Mouse (Mus musculus): ENCODE data around the gene Slc36a3. TPM values are rescaled to one million over a fixed set of nuclear protein-coding genes. Genes with fewer than 3 reads are reported as not detected.

Slc36a3 gene
- not detected for total RNA-seq (2021)
- not detected in 2 replicates for polyA plus RNA-seq (2012; rRNA removed)
- long read RNA-seq, result 0 reads

DNA sequence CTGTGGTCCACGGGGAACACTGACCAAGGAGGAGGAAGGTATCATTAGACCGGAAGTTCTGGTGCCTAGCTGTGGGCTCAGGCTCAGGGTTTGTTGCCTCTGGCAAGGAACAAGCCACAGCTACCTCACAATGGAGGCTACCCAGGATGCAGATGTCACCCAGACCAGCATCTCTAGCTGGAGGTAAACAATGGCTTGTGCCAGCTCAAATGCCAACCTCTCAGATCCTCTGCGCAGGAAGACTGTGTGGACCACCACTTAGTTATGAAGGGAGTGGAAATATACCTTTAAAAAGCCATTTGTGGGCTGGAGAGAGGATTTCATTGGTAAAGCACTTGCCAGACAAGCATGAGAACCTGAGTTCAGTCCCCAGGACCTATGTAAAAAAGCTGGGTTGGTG is at the start of gene Slc36a3:
Gene Slc36a3 (minus strand): TSS at position 101 of the 400 bp plus-strand sequence.
- H3K4me3 ChIP-seq, result no peak within 1 kb of the TSS
- H3K79me2 ChIP-seq (replicated peaks; ENCODE audit: control insufficient read depth, insufficient read depth, low read length), result no peaks in the 10 kb centered on the region
- TF ChIP-seq POLR2A (IDR thresholded peaks at IDR 0.05; ENCODE audit: insufficient read depth, low read depth, low read length), result no peak
- TF ChIP-seq CTCF (IDR thresholded peaks at IDR 0.05), result no peak
- no peak for TF ChIP-seq EP300 (IDR thresholded peaks at IDR 0.05; ENCODE audit: insufficient read depth, low read depth, low read length)
- H3K27me3 ChIP-seq (ENCODE audit: control insufficient read depth, insufficient read depth, low read length), result no peaks in the 10 kb centered on the region
- no peak within 1 kb of the TSS for H3K9ac ChIP-seq (ENCODE audit: low read depth, low read length)
- intact Hi-C loops (cut with DNase I), result no loop called here
- no peak for DNase-seq
- H3K36me3 ChIP-seq (ENCODE audit: control insufficient read depth, insufficient read depth, low read length), result no peaks in the 10 kb centered on the region
- H3K4me1 ChIP-seq (ENCODE audit: control insufficient read depth, insufficient read depth, low read length), result no peaks in the 10 kb centered on the region
- no peak within 1 kb of the TSS for H3K27ac ChIP-seq
- WGBS, result 79% methylated on average over 3 of the region's 3 CpGs

DNA sequence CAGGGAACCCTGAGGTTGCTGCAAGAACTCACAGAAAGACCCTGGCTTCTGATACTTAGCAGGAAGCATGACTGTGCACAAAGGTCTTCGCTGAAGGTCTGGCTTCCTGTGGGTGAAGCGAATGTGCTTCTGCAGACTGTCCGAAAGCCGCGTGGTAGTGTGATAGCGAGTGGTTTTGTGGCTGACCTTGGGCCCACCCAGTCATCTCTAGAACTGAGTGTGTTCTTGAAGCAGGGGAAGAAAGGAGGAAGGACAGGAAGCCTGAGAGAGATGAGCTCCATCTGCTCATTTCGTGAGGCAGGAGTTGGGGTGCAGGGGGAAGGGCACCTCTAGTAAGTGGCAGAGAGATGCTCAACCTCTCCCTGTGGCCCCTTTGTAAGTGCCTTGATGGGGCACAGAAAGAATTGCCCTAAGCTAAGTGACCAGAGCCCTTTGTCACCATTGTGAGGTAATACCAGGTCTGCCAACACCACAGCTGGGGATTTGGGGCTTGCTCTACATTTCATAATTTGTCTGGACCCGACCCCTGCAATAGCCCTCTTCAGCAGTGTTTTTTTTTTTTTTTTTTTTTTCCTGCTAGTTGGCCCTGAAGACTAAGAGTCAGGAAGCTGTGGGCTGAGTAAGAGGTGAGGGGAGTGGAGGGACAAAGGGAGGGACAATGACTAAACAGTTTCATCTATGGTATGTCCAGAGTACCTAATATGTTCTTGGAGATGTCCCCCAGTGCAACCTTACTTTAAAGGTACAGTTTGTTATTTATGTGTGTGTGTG is 46.4 kb upstream of the Slc36a3 start:
- TF ChIP-seq POLR2A (IDR thresholded peaks at IDR 0.05; ENCODE audit: insufficient read depth, low read depth, low read length), result no peak
- TF ChIP-seq EP300 (IDR thresholded peaks at IDR 0.05; ENCODE audit: insufficient read depth, low read depth, low read length), result no peak
- no peak for TF ChIP-seq CTCF (IDR thresholded peaks at IDR 0.05)
- no peak overlapping the region for H3K27ac ChIP-seq

DNA sequence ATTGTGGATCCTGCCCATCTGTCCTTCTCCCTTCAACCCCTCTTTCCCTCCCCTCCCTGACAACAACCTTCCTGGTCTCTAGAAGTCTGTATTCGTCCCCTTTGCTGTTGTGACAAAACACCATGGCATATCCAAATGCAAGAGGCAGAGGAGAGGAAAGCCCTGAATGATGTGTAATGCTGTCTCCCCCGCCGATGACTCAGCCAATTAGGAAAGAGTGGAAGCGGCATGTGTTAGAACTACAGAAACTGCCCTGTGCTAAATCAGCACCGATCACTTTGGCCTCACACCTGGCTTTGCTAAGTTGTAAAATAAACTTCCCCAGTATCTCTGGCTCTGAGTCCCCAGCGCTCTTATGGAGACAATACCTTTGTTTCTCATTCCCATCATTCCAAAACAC is 45.6 kb upstream of the Slc36a3 start:
- no peak for TF ChIP-seq EP300 (IDR thresholded peaks at IDR 0.05; ENCODE audit: insufficient read depth, low read depth, low read length)
- TF ChIP-seq POLR2A (IDR thresholded peaks at IDR 0.05; ENCODE audit: insufficient read depth, low read depth, low read length), result no peak
- TF ChIP-seq CTCF (IDR thresholded peaks at IDR 0.05), result no peak
- WGBS, result 61% methylated on average over 6 of the region's 6 CpGs
- no peak overlapping the region for H3K9ac ChIP-seq (ENCODE audit: low read depth, low read length)
- no peaks in the 10 kb centered on the region for H3K4me1 ChIP-seq (ENCODE audit: control insufficient read depth, insufficient read depth, low read length)
- DNase-seq, result no peak
- no peaks in the 10 kb centered on the region for H3K36me3 ChIP-seq (ENCODE audit: control insufficient read depth, insufficient read depth, low read length)
- H3K79me2 ChIP-seq (replicated peaks; ENCODE audit: control insufficient read depth, insufficient read depth, low read length), result no peaks in the 10 kb centered on the region
- no peaks in the 10 kb centered on the region for H3K27me3 ChIP-seq (ENCODE audit: control insufficient read depth, insufficient read depth, low read length)
- intact Hi-C loops (cut with DNase I), result no loop called here
- no peak overlapping the region for H3K27ac ChIP-seq
- H3K4me3 ChIP-seq, result no peak overlapping the region

More for the DNA sequence above, 46.4 kb upstream of the Slc36a3 start:
- no peaks in the 10 kb centered on the region for H3K36me3 ChIP-seq (ENCODE audit: control insufficient read depth, insufficient read depth, low read length)
- intact Hi-C loops (cut with DNase I), result no loop called here
- no peak overlapping the region for H3K4me3 ChIP-seq
- DNase-seq, result no peak
- 39% methylated on average over 8 of the region's 8 CpGs for WGBS
- H3K9ac ChIP-seq (ENCODE audit: low read depth, low read length), result no peak overlapping the region
- H3K79me2 ChIP-seq (replicated peaks; ENCODE audit: control insufficient read depth, insufficient read depth, low read length), result no peaks in the 10 kb centered on the region
- H3K4me1 ChIP-seq (ENCODE audit: control insufficient read depth, insufficient read depth, low read length), result no peaks in the 10 kb centered on the region
- H3K27me3 ChIP-seq (ENCODE audit: control insufficient read depth, insufficient read depth, low read length), result no peaks in the 10 kb centered on the region

DNA sequence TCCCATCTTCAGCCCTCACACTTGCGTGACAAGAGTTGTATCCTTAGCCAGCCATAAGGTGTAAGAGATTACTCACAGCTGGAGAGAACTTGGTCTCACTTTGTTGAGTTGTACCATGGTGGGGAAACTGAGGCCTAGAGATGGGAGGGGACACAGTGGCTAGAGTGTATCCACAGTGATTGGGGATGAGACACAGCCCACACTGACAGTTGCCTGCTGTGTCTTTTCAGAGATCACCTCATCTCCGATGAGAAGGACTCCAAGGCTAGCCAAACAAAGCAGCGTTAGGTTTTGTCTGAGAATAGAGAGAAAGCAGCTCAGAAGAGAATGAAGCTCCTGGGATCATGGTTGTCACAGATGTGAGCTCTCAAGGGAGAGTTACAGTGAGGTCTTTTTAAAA is 38.7 kb upstream of the Slc36a3 start:
- intact Hi-C loops (cut with DNase I), result no loop called here
- no peak overlapping the region for H3K4me3 ChIP-seq
- no peaks in the 10 kb centered on the region for H3K36me3 ChIP-seq (ENCODE audit: control insufficient read depth, insufficient read depth, low read length)
- whole genome bisulfite sequencing, result 66% methylated on average over 3 of the region's 3 CpGs
- no peak overlapping the region for H3K27ac ChIP-seq
- no peaks in the 10 kb centered on the region for H3K79me2 ChIP-seq (replicated peaks; ENCODE audit: control insufficient read depth, insufficient read depth, low read length)
- no peak for DNase-seq
- no peaks in the 10 kb centered on the region for H3K27me3 ChIP-seq (ENCODE audit: control insufficient read depth, insufficient read depth, low read length)
- H3K9ac ChIP-seq (ENCODE audit: low read depth, low read length), result no peak overlapping the region
- peaks cover 4% of the 10 kb centered on the region for H3K4me1 ChIP-seq (ENCODE audit: control insufficient read depth, insufficient read depth, low read length)
- no peak for TF ChIP-seq CTCF (IDR thresholded peaks at IDR 0.05)
- no peak for TF ChIP-seq EP300 (IDR thresholded peaks at IDR 0.05; ENCODE audit: insufficient read depth, low read depth, low read length)

DNA sequence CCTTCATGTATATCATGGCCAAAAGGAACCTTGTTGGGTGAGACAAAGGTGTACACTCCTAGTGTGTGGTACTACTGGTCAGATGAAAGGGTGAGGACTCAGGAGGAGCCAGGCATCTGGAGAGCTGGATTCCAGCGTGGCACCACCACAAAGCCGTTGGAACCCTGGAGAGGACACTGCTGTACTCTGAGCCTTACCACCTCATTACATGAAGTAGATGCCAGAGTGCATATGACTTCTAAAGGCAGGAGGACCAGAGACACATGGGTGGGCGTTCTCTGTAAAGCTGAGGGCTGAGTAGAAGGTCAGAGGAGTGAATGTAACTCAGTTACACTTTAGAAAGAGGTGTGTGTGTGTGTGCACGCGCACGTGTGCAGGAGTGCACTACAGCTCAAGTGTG is 36.3 kb upstream of the Slc36a3 start:
- no peak overlapping the region for H3K4me3 ChIP-seq
- intact Hi-C loops (cut with DNase I), result no loop called here
- H3K27ac ChIP-seq, result peak overlapping the region; percentile 39
- TF ChIP-seq EP300 (IDR thresholded peaks at IDR 0.05; ENCODE audit: insufficient read depth, low read depth, low read length) (no peak), POLR2A (IDR thresholded peaks at IDR 0.05; ENCODE audit: insufficient read depth, low read depth, low read length) (no peak), CTCF (IDR thresholded peaks at IDR 0.05) (no peak)
- H3K36me3 ChIP-seq (ENCODE audit: control insufficient read depth, insufficient read depth, low read length), result no peaks in the 10 kb centered on the region
- no peak for DNase-seq
- H3K27me3 ChIP-seq (ENCODE audit: control insufficient read depth, insufficient read depth, low read length), result no peaks in the 10 kb centered on the region
- no peaks in the 10 kb centered on the region for H3K79me2 ChIP-seq (replicated peaks; ENCODE audit: control insufficient read depth, insufficient read depth, low read length)
- WGBS, result 74% methylated on average over 6 of the region's 6 CpGs
- H3K4me1 ChIP-seq (ENCODE audit: control insufficient read depth, insufficient read depth, low read length), result peaks cover 4% of the 10 kb centered on the region
- H3K9ac ChIP-seq (ENCODE audit: low read depth, low read length), result no peak overlapping the region

DNA sequence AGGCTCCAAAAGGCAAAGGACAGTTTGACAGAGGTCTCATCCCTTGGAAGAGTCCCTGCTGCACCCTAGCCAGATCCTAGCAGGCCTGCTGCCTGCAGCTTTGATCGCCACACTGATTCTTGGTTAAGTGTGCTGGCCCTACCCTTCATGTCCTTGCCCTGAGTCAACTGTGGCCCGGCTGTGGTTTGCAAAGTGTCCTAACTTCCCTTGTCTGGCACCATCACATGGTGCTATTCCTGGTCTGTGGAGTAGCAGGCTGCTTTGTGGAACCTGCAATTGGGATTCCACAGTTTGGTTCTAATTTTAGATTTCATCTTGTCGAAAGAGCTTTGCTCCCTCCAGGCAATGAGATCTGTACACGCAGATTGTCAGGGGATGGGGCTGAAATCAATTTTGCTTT is 35.8 kb upstream of the Slc36a3 start:
- Histone ChIP-seq H3K79me2 (replicated peaks; ENCODE audit: control insufficient read depth, insufficient read depth, low read length) (no peaks in the 10 kb centered on the region), H3K4me3 (no peak overlapping the region), H3K4me1 (ENCODE audit: control insufficient read depth, insufficient read depth, low read length) (peaks cover 4% of the 10 kb centered on the region), H3K27me3 (ENCODE audit: control insufficient read depth, insufficient read depth, low read length) (no peaks in the 10 kb centered on the region), H3K36me3 (ENCODE audit: control insufficient read depth, insufficient read depth, low read length) (no peaks in the 10 kb centered on the region), H3K27ac (peak overlapping the region; percentile 55), H3K9ac (ENCODE audit: low read depth, low read length) (no peak overlapping the region)
- intact Hi-C loops (cut with DNase I), result no loop called here
- DNase-seq, result peak in 1 of 2 experiments; percentile 48
- peak; percentile 66; the same call in 1 of the 2 replicates for TF ChIP-seq EP300 (IDR thresholded peaks at IDR 0.05; ENCODE audit: insufficient read depth, low read depth, low read length)
- TF ChIP-seq POLR2A (IDR thresholded peaks at IDR 0.05; ENCODE audit: insufficient read depth, low read depth, low read length), result 0 out of 2 replicates have a peak, but pooled peaks have one; percentile 14
- no peak for TF ChIP-seq CTCF (IDR thresholded peaks at IDR 0.05)
- WGBS, result 48% methylated on average over 4 of the region's 4 CpGs
